Mouse (Mus musculus) hindbrain, embryonic 14.5 days (tissue): ENCODE data around the gene Cars2. TPM values are rescaled to one million over a fixed set of nuclear protein-coding genes. Genes with fewer than 3 reads are reported as not detected.
"Not testable (repeated sequence)": the region's sequence is repeated elsewhere in the genome, so short reads cannot be mapped to it uniquely, and the experiment has no call there.

Source experiments
- ATAC-seq: fragments of 200-750 bp; cut with Nextera tagmentation; 2 replicates; pipeline ENCODE4 v1.8.0; 2017; ENCODE audit warnings: moderate number of reproducible peaks, mild to moderate bottlenecking, moderate TSS enrichment, moderate library complexity; ENCODE audit not compliant: low FRiP score
- DNase-seq: peaks from one replicate; pipeline ENCODE4 v3.0.0-alpha.2; 2015; ENCODE audit warnings: low spot score
- H3K27ac ChIP-seq: fragments of 300-500 bp; sonication (generic); 2 replicates; pipeline ENCODE4 v1.5.1; 2014; ENCODE audit warnings: mild to moderate bottlenecking, moderate library complexity
- H3K27me3 ChIP-seq: fragments of 300-500 bp; sonication (generic); 2 replicates; pipeline ENCODE4 v1.6.1; 2014; ENCODE audit warnings: mild to moderate bottlenecking, low read length, mixed read lengths; ENCODE audit not compliant: control insufficient read depth, insufficient read depth
- H3K36me3 ChIP-seq: fragments of 300-500 bp; sonication (generic); replicated peaks from 2 replicates; pipeline ENCODE4 v1.6.1; 2014; ENCODE audit not compliant: control insufficient read depth, insufficient read depth
- H3K4me1 ChIP-seq: fragments of 300-500 bp; sonication (generic); replicated peaks from 2 replicates; pipeline ENCODE4 v1.6.1; 2014; ENCODE audit warnings: antibody characterized with exemption, low read length, mixed read lengths; ENCODE audit not compliant: control insufficient read depth, insufficient read depth
- H3K4me2 ChIP-seq: fragments of 300-500 bp; sonication (generic); replicated peaks from 2 replicates; pipeline ENCODE4 v1.6.1; 2014; ENCODE audit warnings: mild to moderate bottlenecking, moderate library complexity
- H3K4me3 ChIP-seq: fragments of 300-500 bp; sonication (generic); replicated peaks from 2 replicates; pipeline ENCODE4 v1.5.1; 2014; ENCODE audit warnings: mild to moderate bottlenecking, low read length
- H3K9ac ChIP-seq: fragments of 300-500 bp; sonication (generic); 2 replicates; pipeline ENCODE4 v1.6.1; 2014
- H3K9me3 ChIP-seq: fragments of 300-500 bp; sonication (generic); 2 replicates; pipeline ENCODE4 v1.6.1; 2016; ENCODE audit warnings: low read length; ENCODE audit not compliant: control insufficient read depth
- WGBS: fragments of 180-500 bp; shearing (Covaris S2); extraction: QIAGEN DNeasy Blood & Tissue Kit; methylation state at CpG from one replicate; pipeline ENCODE4 v1.1.7; 2014; 5-methylcytosine and 5-hydroxymethylcytosine counted together
- polyA plus RNA-seq: library from polyadenylated mRNA; unstranded; fragments of >200 nt; fragmentation: Nextera tagmentation; extraction: Ambion mirVana; gene quantifications from 2 replicates; pipeline ENCODE4 v1.2.1, GENCODE M21; 2014

Gene Cars2
- polyA plus RNA-seq, 1 experiment from 2014 or later = 26.0 TPM

GRCm38 (mm10) chr8:11557768-11558629, 7.4 kb upstream of the Cars2 start:
- H3K36me3 ChIP-seq = peaks cover 15% of the 10 kb centered on the region
- peak overlapping the region; percentile 100 for H3K27ac ChIP-seq
- ATAC-seq (peak; percentile 85), DNase-seq (peak; percentile 96)
- under 1% methylated on average over 64 of the region's 67 CpGs for WGBS
- H3K4me2 ChIP-seq = peak overlapping the region; percentile 65
- peak overlapping the region; percentile 93 for H3K9ac ChIP-seq
- peaks cover 27% of the 10 kb centered on the region for H3K4me1 ChIP-seq
- peak overlapping the region; percentile 91 for H3K4me3 ChIP-seq
- no peaks in the 10 kb centered on the region for H3K9me3 ChIP-seq
- H3K27me3 ChIP-seq = no peaks in the 10 kb centered on the region

- Histone ChIP-seq H3K4me1 (peaks cover 27% of the 10 kb centered on the region), H3K9ac (peak overlapping the region; percentile 93), H3K27me3 (no peaks in the 10 kb centered on the region), H3K27ac (peak overlapping the region; percentile 100), H3K4me3 (peak overlapping the region; percentile 91), H3K4me2 (peak overlapping the region; percentile 59), H3K9me3 (no peaks in the 10 kb centered on the region), H3K36me3 (peaks cover 12% of the 10 kb centered on the region)
- WGBS = under 1% methylated on average over 32 of the region's 32 CpGs
- DNase-seq (peak; percentile 26), ATAC-seq (no peak)
Observed at GRCm38 (mm10) chr8:11557424-11557767, 6.8 kb upstream of the Cars2 start.

- peaks cover 27% of the 10 kb centered on the region for H3K4me1 ChIP-seq
- H3K27ac ChIP-seq = peak overlapping the region; percentile 100
- H3K9me3 ChIP-seq = no peaks in the 10 kb centered on the region
- no peaks in the 10 kb centered on the region for H3K27me3 ChIP-seq
- peak overlapping the region; percentile 91 for H3K4me3 ChIP-seq
- ATAC-seq (no peak), DNase-seq (peak; percentile 31)
- peaks cover 6% of the 10 kb centered on the region for H3K36me3 ChIP-seq
- H3K9ac ChIP-seq = peak overlapping the region; percentile 93
- peak overlapping the region; percentile 59 for H3K4me2 ChIP-seq
- whole genome bisulfite sequencing = under 1% methylated on average over 82 of the region's 85 CpGs
Observed at GRCm38 (mm10) chr8:11556691-11557423, 6.3 kb upstream of the Cars2 start.

- H3K4me1 ChIP-seq = peaks cover 28% of the 10 kb centered on the region
- H3K36me3 ChIP-seq = no peaks in the 10 kb centered on the region
- no peaks in the 10 kb centered on the region for H3K9me3 ChIP-seq
- WGBS = under 1% methylated on average over 103 of the region's 103 CpGs
- peak overlapping the region; percentile 59 for H3K4me2 ChIP-seq
- no peaks in the 10 kb centered on the region for H3K27me3 ChIP-seq
- peak overlapping the region; percentile 93 for H3K9ac ChIP-seq
- DNase-seq (peak; percentile 98), ATAC-seq (peak; percentile 88)
- peak overlapping the region; percentile 91 for H3K4me3 ChIP-seq
- peak overlapping the region; percentile 100 for H3K27ac ChIP-seq
Observed at GRCm38 (mm10) chr8:11555720-11556591, 5.4 kb upstream of the Cars2 start.

GRCm38 (mm10) chr8:11554799-11555719, 4.5 kb upstream of the Cars2 start, which contains the start of gene Ing1:
Gene Ing1 (plus strand): TSS chr8:11555571.
- no peaks in the 10 kb centered on the region for H3K36me3 ChIP-seq
- peak; percentile 82 for ATAC-seq
- peak within 1 kb of the TSS; percentile 93 for H3K9ac ChIP-seq
- no peaks in the 10 kb centered on the region for H3K9me3 ChIP-seq
- H3K4me1 ChIP-seq = peaks cover 30% of the 10 kb centered on the region
- no peaks in the 10 kb centered on the region for H3K27me3 ChIP-seq
- peak within 1 kb of the TSS; percentile 59 for H3K4me2 ChIP-seq
- WGBS = under 1% methylated on average over 50 of the region's 52 CpGs
- peak within 1 kb of the TSS; percentile 91 for H3K4me3 ChIP-seq
- peak within 1 kb of the TSS; percentile 100 for H3K27ac ChIP-seq
- peak; percentile 95 for DNase-seq

GRCm38 (mm10) chr8:11552390-11552789, 1.8 kb upstream of the Cars2 start:
- no peaks in the 10 kb centered on the region for H3K9me3 ChIP-seq
- no peak overlapping the region for H3K4me3 ChIP-seq
- H3K9ac ChIP-seq = no peak overlapping the region
- H3K36me3 ChIP-seq = no peaks in the 10 kb centered on the region
- no peaks in the 10 kb centered on the region for H3K27me3 ChIP-seq
- H3K4me2 ChIP-seq = no peak overlapping the region
- 90% methylated on average over 10 of the region's 10 CpGs for WGBS
- ATAC-seq = no peak
- no peak overlapping the region for H3K27ac ChIP-seq
- DNase-seq = no peak
- peaks cover 20% of the 10 kb centered on the region for H3K4me1 ChIP-seq

GRCm38 (mm10) chr8:11551497-11551896, 914 bp upstream of the Cars2 start:
- not testable (repeated sequence) for H3K4me3 ChIP-seq, H3K36me3 ChIP-seq, ATAC-seq, H3K4me2 ChIP-seq, DNase-seq, H3K27ac ChIP-seq, H3K27me3 ChIP-seq, H3K9me3 ChIP-seq, H3K9ac ChIP-seq
- H3K4me1 ChIP-seq = peaks cover 20% of the 10 kb centered on the region
- 82% methylated on average over 3 of the region's 4 CpGs for WGBS

GRCm38 (mm10) chr8:11549706-11550105, 877 bp downstream of the Cars2 start:
- H3K27me3 ChIP-seq = no peaks in the 10 kb centered on the region
- peak overlapping the region; percentile 81 for H3K4me3 ChIP-seq
- ATAC-seq (no peak), DNase-seq (peak; percentile 50)
- H3K27ac ChIP-seq = 0 out of 2 replicates have a peak overlapping the region, but pooled peaks have one; percentile 92
- peak overlapping the region; percentile 79 for H3K4me2 ChIP-seq
- WGBS = 21% methylated on average over 7 of the region's 7 CpGs
- H3K4me1 ChIP-seq = peaks cover 20% of the 10 kb centered on the region
- H3K9me3 ChIP-seq = no peaks in the 10 kb centered on the region
- peak overlapping the region; percentile 90 for H3K9ac ChIP-seq
- H3K36me3 ChIP-seq = peaks cover 22% of the 10 kb centered on the region; the same call in 1 of the 2 replicates
